In genomic region chr1:105663171-105663961, GRCm38 (mm10) we compare ENCODE assay signal across 8 mouse cellular contexts. TPM values are rescaled to one million over a fixed set of nuclear protein-coding genes. Genes with fewer than 3 reads are reported as not detected.
DNase-seq lines count a peak whose midpoint lies in the region; ATAC-seq lines count a peak whose summit lies in the region.

Pign (minus strand) TSS chr1:105663677.
Relch (plus strand) TSS chr1:105663861.

- H3K27me3 ChIP-seq in heart, embryonic 14.5 days (ENCODE audit: control insufficient read depth, insufficient read depth, low read length): no peaks in the 10 kb centered on the region
- no peaks in the 10 kb centered on the region for H3K27me3 ChIP-seq in liver, embryonic 13.5 days
- no peaks in the 10 kb centered on the region for H3K27me3 ChIP-seq in stomach, embryonic 16.5 days (ENCODE audit: control insufficient read depth, insufficient read depth, low read length)

- peak; percentile 100 for DNase-seq in c-Kit-negative CD71-positive TER-119-positive erythroid progenitor cells, embryonic 14.5 days (ENCODE audit: low read depth, low spot score)
- peak; percentile 98 for DNase-seq in fibroblast of lung, adult 2 months (ENCODE audit: low read depth)
- peak; percentile 100 for DNase-seq in kidney, postnatal 14 days
- peak; percentile 98 for DNase-seq in liver, embryonic 13.5 days
- peak; percentile 98 for DNase-seq in neural tube, embryonic 10.5 days (ENCODE audit: extremely low spot score, low spot score)

- peak; percentile 92 for ATAC-seq in CD4-positive, CD25-positive, alpha-beta regulatory T cell, adult 4 months
- peak; percentile 100 for ATAC-seq in heart, embryonic 14.5 days (ENCODE audit: insufficient number of reproducible peaks, insufficient read depth, low FRiP score, low read depth)
- peak; percentile 97 for ATAC-seq in liver, embryonic 13.5 days (ENCODE audit: low read depth)
- ATAC-seq in stomach, embryonic 16.5 days (ENCODE audit: insufficient read depth, low FRiP score): peak; percentile 99

- H3K4me2 ChIP-seq in heart, embryonic 14.5 days (ENCODE audit: low read length): peak within 1 kb of the TSS; percentile 93
- H3K4me2 ChIP-seq in liver, embryonic 13.5 days: peak within 1 kb of the TSS; percentile 80
- peak within 1 kb of the TSS; percentile 86 for H3K4me2 ChIP-seq in stomach, embryonic 16.5 days (ENCODE audit: low read depth, low read length)

- peak within 1 kb of the TSS; percentile 85 to 92 for H3K4me3 ChIP-seq in heart, embryonic 14.5 days (ENCODE audit: control insufficient read depth in 1 of 2, insufficient read depth in 1 of 2, low read depth in 1 of 2, low read length in 2 of 2)
- peak within 1 kb of the TSS; percentile 91 for H3K4me3 ChIP-seq in liver, embryonic 13.5 days (replicated peaks)
- peak within 1 kb of the TSS; percentile 98 for H3K4me3 ChIP-seq in stomach, embryonic 16.5 days (replicated peaks; ENCODE audit: low read length)

- WGBS in heart, embryonic 14.5 days: 1% methylated on average over 41 of the region's 41 CpGs
- WGBS in liver, embryonic 13.5 days (ENCODE audit: insufficient replicate concordance): under 1% methylated on average over 41 of the region's 41 CpGs
- WGBS in stomach, embryonic 16.5 days: under 1% methylated on average over 41 of the region's 41 CpGs

- H3K36me3 ChIP-seq in heart, embryonic 14.5 days (ENCODE audit: control insufficient read depth, insufficient read depth, low read length): peaks cover 4% of the 10 kb centered on the region; the same call in 1 of the 2 replicates
- 0 out of 2 replicates have a peak, but pooled peaks cover 2% of the 10 kb centered on the region for H3K36me3 ChIP-seq in liver, embryonic 13.5 days
- no peaks in the 10 kb centered on the region for H3K36me3 ChIP-seq in stomach, embryonic 16.5 days (ENCODE audit: control insufficient read depth, insufficient read depth, low read length)

- H3K27ac ChIP-seq in heart, embryonic 14.5 days (replicated peaks in 1 of 2; ENCODE audit: control insufficient read depth in 1 of 2, insufficient read depth in 1 of 2, low read depth in 2 of 2, low read length in 2 of 2): peak within 1 kb of the TSS; percentile 85 to 88
- H3K27ac ChIP-seq in liver, embryonic 13.5 days: peak within 1 kb of the TSS; percentile 88
- peak within 1 kb of the TSS; percentile 82 for H3K27ac ChIP-seq in stomach, embryonic 16.5 days (ENCODE audit: low read length)

- no peaks in the 10 kb centered on the region for H3K9me3 ChIP-seq in heart, embryonic 14.5 days (ENCODE audit: control insufficient read depth, low read length)
- H3K9me3 ChIP-seq in liver, embryonic 13.5 days (replicated peaks): no peaks in the 10 kb centered on the region
- no peaks in the 10 kb centered on the region for H3K9me3 ChIP-seq in stomach, embryonic 16.5 days (replicated peaks; ENCODE audit: control insufficient read depth, low read length)

- H3K9ac ChIP-seq in heart, embryonic 14.5 days (ENCODE audit: low read length): peak within 1 kb of the TSS; percentile 87
- peak within 1 kb of the TSS; percentile 93 for H3K9ac ChIP-seq in liver, embryonic 13.5 days
- H3K9ac ChIP-seq in stomach, embryonic 16.5 days (ENCODE audit: low read length): peak within 1 kb of the TSS; percentile 93

- H3K4me1 ChIP-seq in heart, embryonic 14.5 days (ENCODE audit: control insufficient read depth in 2 of 2, insufficient read depth in 2 of 2, low read length in 2 of 2): peaks cover 0 to 12% of the 10 kb centered on the region in 2 experiments; a peak in 2 of 4 replicates
- peaks cover 39% of the 10 kb centered on the region for H3K4me1 ChIP-seq in liver, embryonic 13.5 days (replicated peaks)
- H3K4me1 ChIP-seq in stomach, embryonic 16.5 days (ENCODE audit: control insufficient read depth, insufficient read depth, low read length): peaks cover 3% of the 10 kb centered on the region; the same call in 1 of the 2 replicates

RNA-seq across cellular contexts. Expression of gene Pign, which starts in this region (rescaled TPM):
- 10 to 100 TPM; 16.4 to 18.6 TPM for polyA plus RNA-seq in CD4-positive, CD25-positive, alpha-beta regulatory T cell, adult 4 months (2017; shearing (Covaris generic))
- polyA plus RNA-seq in heart, embryonic 14.5 days (2014; fragmentation: Nextera tagmentation; extraction: Ambion mirVana): 15.4 and 15.6 TPM in 2 replicates
- 4.1 and 6.3 TPM in 2 replicates for polyA plus RNA-seq in liver, embryonic 13.5 days (2015; fragmentation: Nextera tagmentation; extraction: Ambion mirVana)
- polyA plus RNA-seq in stomach, embryonic 16.5 days (2015; fragmentation: Nextera tagmentation; extraction: Ambion mirVana): 13.4 and 14.1 TPM in 2 replicates

RNA-seq across cellular contexts. Expression of gene Relch, which starts in this region (rescaled TPM):
- polyA plus RNA-seq in CD4-positive, CD25-positive, alpha-beta regulatory T cell, adult 4 months (2017; shearing (Covaris generic)): 10 to 100 TPM; 45.9 to 53.2 TPM
- polyA plus RNA-seq in heart, embryonic 14.5 days (2014; fragmentation: Nextera tagmentation; extraction: Ambion mirVana): 17.8 and 20.8 TPM in 2 replicates
- 12.4 and 13.4 TPM in 2 replicates for polyA plus RNA-seq in liver, embryonic 13.5 days (2015; fragmentation: Nextera tagmentation; extraction: Ambion mirVana)
- polyA plus RNA-seq in stomach, embryonic 16.5 days (2015; fragmentation: Nextera tagmentation; extraction: Ambion mirVana): 21.6 and 26.6 TPM in 2 replicates

Comparison
In these comparisons a context has a peak if more than half of its experiments do, and no peak if none do; other contexts are left out.
1. Peak in every context shown above with its lines: DNase-seq, ATAC-seq, H3K4me3 ChIP-seq and H3K27ac ChIP-seq.